Mouse (Mus musculus) CH12.LX (cell line): ENCODE data around the gene Ntrk2.

ENCODE experiments used
- CTCF ChIP-seq, 2 experiments: IDR thresholded peaks in 1 of 2; conservative IDR thresholded peaks in 1 of 2; 2 replicates each; pipeline ENCODE4 v1.5.1; 2011 to 2012; ENCODE audit warnings: low read depth in 2 of 2, low read length in 2 of 2, improper control_type of control experiment in 1 of 2, inconsistent platforms in 1 of 2, mild to moderate bottlenecking in 1 of 2, moderate library complexity in 1 of 2
- POLR2AphosphoS2 ChIP-seq: IDR thresholded peaks from 2 replicates; pipeline ENCODE4 v1.6.1; 2011; ENCODE audit warnings: low read depth, low read length, improper control_type of control experiment
- TCF12 ChIP-seq: IDR thresholded peaks from 2 replicates; pipeline ENCODE4 v1.6.1; 2014; ENCODE audit warnings: low read depth, mild to moderate bottlenecking, inconsistent platforms, low read length, improper control_type of control experiment
- ZKSCAN1 ChIP-seq: IDR thresholded peaks from 2 replicates; pipeline ENCODE4 v1.6.1; 2012; ENCODE audit warnings: low read depth, inconsistent platforms, low read length, improper control_type of control experiment, borderline replicate concordance

DNA sequence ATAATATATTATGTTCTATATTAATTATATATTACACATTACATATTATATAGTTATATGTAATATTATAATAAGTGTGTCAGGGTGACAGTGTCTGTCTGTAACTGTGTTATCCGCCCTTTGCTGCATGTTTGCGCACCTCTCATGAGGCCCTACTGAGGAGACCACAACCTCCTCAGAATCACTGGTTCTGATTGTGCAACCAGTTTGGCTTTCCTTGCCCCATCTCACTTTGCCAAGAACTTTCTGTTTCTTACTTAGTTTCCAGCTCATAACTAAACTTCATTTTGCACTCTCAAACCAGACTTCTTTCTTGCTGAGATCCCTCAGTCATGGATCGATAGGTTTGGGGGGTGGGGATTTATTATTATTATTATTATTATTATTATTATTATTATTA is 120.8 kb downstream of the Ntrk2 start:
- TF ChIP-seq POLR2AphosphoS2 (no peak), ZKSCAN1 (no peak), TCF12 (no peak), CTCF (conservative IDR thresholded peaks at IDR 0.05 in 1 of 2, IDR thresholded peaks at IDR 0.05 in 1 of 2; ENCODE audit: low read depth in 2 of 2, low read length in 2 of 2) (no peak)
